Mouse (Mus musculus) cerebellum, postnatal 4 days (tissue): Measurements from ENCODE around the gene Sema4a.

Experiments
- DNase-seq, 2 experiments: peaks; one replicate each; pipeline ENCODE4 v3.0.0; 2022; ENCODE audit warnings: low spot score in 2 of 2, mixed read lengths in 1 of 2

The Sema4a gene

DNA sequence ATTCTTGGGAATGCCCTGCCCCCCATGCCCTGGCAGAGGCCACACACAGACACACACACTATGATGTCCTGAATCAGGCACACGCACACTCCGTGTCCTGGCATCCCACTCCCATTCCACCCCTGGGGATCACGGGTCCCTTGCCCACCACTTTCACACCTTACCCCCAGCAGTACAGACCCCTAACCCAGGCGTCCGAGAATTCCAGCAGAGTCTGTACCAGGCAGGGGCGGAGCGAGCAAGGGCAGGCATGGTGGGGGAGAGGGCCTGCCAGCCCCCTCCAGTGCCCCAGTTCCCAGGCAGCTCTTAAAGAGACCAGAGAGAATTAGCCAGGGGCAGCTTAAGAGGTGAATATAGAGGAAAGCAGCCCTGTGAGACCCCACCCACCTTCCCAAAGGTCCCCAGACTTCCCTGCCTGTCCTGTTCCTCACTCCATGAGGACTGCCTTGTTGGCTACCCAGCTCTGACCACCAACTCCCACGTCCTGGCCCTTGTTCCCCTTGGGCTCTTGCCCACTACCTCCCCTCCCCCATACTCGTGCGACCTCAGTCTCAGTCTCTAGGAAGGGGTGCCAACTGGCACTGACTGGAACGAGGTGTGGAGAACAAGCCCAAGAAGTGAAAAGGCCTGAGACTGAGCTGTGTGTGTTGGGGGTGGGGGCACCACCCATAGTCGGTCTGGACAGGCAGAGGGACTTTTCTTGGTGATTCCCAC is at the start of gene Sema4a:
Sema4a (minus strand) TSS at position 200 of the 714 bp plus-strand sequence.
- no peak for DNase-seq

DNA sequence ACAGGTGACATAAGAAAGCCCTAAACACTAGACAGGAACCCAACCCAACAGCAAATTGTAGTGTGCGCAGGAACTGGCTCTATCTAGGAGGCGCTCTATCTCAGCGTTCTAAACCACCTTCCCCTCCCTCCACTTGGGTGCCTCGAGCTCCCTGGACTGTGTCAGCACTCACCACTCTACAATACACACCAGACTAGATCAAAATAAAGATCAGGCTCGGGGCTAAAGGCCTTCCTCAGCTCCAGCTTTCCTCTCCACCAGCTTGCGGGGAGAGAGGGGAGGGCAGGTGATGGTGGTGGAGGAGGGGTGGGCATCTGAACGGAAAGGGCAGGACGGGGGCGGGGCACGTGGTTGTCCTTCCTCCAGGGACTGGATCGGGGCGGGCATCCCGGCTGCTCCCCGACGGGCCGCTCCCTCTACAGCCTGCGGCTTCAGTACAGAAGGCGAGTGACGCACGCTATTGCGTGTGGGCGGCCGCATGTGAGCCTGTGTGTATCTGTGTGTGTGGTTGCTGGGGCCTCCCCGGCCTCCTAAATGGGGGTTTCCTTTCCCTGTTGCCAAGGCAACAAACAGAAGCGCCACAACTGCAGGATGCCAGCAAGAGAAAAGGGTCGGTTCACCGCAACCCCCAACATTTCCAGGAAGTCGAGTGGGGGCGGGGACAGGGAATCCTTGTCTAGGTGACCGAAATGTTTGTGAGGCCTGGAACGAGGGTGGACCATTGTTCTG is 48.9 kb upstream of the Sema4a start, which contains the start of gene Lmna:
Lmna (minus strand) TSS at position 265 of the 729 bp plus-strand sequence.
- DNase-seq = peak; percentile 85 to 88

DNA sequence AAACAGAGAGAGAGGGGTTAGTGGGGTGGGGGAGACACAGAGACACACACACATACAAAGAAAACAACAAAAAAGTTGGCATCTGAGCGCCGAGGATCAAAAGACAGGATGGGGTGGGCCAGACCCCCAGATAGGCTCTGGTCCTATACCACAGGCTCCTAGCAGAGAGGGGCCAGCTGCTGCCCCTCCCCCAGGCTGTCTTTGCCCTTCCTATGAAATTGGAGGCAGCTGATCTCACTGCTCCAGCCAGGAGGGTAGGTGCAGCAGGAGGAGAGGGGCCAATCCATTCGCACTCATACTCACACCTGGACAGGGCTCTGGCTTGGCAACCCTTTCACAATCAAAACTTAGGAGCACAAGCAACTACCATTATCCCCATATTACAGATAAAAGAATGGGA is 48.3 kb upstream of the Sema4a start:
- DNase-seq = no peak

DNA sequence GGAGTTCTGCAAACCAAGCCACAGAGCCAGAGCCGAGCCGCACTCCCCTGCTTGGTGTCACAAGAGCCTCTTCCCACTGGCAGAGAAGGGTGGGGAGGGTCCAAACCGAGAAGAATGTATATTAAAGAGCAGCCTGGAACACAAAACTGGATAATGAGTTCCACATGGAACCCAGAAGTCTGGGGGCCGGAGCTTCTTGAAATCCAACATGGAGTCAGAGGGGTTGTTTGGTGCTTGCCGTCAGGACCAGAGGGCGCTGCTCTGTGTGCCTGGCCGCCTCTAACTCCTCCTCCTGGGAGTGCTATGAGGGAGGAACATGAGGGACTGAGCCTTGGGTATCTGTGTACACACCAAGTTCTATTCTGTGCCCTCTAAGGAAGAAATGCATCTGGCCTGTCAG is 44.8 kb upstream of the Sema4a start:
- DNase-seq = no peak

DNA sequence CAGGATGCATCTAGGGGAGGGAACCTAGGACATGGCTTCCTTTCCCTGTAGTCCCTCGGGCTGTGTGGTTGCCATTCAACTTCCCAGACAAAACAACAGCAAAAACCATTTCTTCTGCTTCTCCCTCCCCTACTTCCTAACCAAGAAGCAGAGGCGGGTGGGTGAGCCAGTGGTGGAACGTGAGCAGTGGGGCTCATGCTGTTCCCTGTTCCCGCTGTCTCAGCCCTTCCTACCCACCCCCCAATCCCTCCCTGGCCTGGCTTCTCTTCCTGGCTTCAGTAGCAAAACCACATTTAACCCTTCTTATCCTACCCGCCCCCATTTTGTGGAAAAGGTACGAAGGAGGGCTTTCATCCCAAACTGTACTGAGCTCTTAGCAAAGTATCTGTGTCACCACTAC is 44.1 kb upstream of the Sema4a start:
- DNase-seq = no peak

DNA sequence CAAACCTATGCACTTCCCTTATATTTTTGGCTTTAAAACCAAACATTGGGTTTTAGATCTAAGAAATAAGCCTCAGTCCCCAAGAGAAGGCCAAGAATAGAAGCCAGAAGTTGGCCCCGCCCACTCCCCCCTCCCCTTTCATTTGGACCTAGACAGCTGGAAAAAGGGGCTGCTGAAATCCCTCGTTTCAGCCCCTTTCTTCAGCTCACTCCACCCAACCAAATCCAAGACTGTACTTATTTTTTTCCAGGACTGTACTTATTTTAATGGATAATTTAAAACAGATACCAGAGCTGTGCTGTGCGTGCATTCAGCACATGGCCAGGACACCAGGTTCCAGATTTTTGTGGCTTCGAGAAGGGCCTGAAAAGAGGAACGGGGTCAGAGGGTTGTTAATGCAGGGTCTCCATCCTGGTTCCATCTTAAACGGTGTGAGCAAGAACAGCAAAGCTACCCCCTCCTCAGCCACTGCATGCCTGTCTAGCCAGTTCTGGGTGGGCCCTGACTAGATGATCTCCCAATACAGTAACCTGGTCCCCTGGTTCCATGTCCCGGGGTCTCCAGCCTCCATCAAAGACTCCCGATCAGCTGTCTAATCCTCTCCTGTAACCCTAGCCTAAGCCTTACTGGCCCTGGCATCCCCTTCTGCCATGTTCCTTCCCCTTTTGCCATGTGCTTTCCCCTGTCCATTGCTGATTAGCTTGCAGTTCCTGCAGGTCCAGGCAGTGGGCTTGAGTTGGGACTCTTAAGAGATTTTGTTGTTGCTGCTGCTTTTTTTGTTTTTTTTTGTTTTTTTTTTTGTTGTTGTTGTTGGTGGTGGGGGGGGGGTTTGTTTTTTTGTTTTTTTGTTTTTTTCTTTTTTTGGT is 43.1 kb upstream of the Sema4a start:
- DNase-seq = no peak

DNA sequence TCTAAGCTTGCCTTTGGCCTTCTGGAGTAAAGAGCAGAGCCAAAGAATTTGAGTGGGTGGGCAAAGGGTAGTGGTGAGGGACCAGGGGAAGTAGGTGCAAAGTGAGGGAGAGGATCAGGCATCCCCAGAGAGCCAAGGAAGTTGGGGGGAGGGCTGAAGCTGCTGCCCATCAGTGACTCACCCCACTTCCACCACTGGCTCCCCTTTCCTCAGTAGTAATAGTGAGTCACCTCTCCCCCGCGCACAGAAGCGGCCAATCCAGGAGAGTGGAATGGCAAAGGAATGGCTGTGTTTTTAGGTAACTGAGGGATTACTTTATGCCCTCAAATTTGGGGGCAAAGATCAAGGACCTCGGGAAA is 42.5 kb upstream of the Sema4a start:
- DNase-seq = no peak

DNA sequence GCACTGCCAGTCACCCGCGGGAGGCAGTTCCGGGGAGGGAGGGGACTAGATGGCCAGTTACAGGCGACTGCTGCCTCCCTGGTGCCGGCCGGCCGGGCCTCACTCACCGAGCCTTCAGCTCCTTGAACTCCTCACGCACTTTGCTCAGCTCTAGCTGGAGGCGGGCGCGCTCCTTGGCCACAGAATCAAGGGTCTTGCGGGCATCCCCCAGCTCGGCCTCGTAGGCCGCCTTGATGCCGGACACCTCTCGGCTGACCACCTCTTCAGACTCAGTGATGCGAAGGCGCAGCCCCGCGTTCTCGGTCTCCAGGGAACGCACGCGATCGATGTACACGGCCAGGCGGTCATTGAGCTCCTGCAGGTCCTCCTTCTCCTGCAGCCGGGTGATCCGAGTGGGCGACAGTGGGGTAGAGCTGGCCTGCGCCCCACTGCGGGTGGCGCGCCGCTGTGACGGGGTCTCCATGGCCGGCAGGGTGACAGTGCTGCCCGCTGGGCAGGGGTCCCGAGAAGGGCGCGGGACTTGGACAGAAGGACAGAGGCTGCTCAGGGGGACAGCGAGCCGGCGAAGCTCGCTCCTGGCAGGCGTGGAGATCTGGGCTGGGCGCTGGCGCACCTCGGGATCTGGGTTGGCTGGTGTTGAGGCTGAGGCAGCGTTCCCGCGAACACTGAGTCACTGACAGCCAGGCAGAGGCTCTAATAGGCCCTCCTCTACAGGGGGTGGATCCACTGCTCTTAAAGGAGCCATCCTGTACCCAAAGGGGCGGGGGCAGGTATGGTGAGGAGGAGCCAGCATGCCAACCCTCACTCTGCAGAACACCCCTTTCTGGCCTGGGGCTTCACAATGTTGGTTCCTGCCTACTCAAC is 41.9 kb upstream of the Sema4a start:
- DNase-seq = peak; percentile 71 to 75

DNA sequence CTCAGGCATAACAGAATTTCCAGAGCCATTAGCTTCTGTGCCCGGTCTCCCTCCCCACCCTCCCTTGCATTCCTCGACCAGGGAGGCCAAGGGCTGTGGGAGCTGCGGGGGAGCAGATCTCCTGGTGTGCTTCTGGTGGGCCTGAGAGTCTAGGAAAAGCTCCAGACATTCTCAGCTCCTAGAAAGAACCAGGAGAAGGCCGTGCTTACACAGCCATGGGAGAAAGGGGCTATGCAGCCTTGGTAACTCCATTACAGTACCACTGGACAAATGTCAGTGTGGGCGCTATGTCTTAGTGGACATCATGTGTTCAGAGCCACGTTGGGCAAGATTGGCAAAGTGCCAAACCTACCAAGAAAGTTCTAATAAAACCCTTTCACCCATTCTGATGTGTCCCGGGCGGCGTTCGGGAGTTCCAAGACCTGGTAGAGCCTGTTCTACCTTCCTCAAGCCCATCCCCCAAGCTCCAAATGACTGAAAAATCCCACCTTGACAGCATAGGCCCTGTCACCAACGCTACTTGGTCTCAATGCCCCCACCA is 41.1 kb upstream of the Sema4a start:
- no peak for DNase-seq

DNA sequence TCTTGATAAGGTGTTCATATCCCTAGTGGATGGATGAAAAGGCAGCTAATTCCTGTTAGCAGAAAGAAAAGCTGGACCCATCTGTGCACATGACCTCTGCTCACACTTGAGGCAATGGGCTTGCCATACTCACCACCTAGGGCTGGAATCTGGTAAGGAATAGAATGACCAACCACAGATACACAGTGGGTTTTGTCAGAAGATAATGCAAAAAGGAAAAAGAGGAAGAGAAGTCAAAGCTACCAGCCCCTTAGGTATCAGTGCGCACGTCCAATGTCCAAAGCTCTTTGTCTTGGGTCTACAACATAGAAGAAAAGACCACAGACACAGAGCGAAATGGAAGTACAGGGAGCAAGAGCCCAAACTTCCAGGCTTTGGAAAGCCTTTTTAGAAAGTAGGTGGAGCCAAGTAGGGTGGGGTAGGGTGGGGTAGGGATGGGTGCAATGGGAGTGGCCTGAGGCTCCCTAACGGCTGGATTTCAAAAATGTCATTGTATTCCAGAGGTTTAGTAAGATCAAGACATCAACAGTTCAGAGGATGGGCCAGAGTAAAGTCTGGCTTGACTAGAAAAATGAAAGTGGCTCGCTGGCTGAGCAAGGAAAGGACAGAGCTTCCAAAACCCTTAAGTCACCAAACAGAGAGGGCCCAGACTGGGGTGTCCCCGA is 40.5 kb upstream of the Sema4a start:
- no peak for DNase-seq

DNA sequence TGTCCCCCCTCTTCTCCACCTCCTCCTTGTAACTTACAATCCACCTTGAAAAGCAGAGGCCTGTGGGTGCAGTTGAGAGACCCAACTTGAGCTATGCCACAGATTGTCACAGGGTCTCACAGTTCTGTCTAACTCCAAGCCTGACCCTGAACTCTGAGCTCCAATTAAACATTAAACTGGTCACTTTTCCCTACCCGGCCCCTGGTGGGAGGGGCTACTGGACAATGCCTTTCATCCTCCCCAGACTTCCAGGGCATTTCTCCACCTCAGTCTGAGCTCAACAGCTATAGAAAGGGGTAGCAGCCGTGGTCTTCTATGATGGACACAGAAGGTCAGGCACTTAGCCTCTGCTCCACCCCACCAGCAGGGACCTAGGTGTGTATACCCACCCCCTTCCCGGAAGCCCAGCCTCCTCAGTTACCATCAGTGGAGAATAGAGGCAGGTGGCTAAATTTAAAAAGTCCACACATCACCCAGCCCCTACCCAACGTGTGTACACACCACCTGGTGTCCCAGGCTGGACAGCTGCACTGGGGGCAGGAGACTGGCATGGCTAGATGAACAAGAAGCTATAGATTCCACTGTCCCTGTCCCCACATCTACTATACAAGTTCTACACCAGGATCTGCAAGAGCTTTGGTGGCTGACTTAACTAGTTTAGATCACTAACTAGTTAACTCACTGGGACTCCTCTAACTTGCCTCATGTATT is 39.8 kb upstream of the Sema4a start:
- DNase-seq = no peak

DNA sequence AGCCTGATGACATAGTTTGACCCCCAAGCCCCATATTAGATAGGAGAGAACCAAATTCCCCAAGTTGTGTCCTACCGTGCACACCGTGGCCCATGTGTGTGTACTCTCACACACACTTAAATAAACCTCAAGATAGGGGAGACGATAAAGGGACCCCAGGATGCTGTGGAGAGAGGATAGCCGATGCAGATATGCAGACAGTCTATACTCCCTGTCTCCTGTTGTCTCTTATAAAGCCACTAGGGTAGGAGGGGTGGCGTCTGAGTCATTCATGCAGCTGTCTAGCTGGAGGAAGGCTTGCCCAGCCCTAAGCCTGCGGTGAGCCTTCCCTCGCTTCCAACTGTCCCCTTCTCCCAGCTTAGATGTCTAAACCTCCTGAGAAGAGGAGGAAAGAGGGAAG is 39.1 kb upstream of the Sema4a start:
- DNase-seq = no peak

DNA sequence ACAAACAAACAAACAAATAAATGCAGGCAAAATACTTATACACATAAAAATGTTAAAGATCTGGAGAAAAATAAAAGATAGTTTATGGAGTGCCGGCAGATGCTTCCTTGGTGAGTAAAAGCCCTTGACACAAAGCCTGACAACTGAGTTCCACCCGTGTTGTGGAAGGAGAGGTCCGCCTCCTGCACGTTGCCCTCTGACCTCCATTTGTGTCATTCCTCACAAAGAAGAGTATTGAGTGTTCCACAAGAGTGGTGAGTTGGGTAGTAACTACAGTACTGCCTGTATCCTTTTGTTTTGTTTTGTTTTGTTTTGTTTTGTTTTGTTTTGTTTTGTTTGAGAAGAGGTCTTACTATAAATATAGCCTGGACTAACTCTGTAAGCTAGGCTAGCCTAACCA is 38.6 kb upstream of the Sema4a start:
- DNase-seq = no peak

DNA sequence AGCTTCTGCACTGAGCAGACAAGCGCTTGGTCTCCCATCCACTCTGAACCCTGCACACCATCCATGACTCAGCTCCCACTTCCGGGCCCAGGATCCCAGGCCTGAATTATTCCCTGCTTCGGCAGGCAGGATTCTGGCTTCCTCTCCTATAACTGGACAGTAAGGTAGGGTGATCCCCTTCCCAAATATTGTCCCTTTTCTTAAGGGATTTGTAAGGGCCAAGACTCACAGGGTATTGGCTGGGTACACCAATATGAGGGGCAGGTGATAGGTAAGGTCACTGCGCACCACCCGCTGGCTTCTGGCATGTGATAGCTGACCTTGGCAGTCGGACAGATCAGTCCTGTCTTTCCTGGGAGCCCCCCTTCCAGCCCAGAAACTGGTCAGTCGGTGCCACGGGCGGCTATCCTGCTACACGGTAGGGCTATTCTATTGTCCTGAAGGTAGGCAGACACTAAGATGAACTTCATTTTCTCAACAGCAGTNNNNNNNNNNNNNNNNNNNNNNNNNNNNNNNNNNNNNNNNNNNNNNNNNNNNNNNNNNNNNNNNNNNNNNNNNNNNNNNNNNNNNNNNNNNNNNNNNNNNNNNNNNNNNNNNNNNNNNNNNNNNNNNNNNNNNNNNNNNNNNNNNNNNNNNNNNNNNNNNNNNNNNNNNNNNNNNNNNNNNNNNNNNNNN is 34.9 kb upstream of the Sema4a start:
- no peak for DNase-seq

DNA sequence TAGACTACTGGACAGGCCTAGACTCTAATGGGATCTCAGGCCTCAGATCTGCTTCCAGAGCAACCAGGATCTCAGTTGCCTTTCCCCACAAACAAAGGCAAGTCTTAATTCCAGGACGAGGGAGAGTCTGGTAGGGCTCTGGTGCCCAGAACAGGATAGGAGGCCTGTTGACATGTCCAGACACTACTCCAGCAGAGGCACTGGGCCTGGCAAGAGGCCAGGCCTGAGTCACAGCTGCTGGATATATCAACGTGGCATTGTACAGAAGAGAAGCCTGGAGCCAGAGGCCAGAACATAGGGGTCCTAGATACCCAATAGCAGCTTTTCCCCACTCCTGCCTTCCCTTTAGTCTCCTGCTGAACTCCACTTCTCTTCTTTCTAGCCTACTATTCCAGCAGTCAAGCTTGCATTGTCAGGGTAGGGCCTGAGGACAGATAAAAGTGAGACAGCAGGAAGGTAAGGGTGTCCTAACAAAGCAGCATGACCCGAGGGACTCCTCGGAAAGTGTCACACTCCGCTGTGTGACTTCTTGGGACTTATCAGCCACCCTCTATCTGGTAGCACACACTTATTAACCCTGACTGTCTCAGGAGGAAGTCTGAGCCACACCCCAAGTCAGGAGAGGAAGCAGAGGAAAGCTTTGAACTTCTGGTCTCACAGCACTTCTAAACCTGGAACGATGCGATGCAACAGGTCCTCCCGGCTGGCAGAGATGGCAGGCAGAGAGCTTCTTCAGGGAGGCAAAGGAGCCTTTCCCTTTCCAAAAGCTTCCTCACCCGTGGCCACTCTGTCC is 34.0 kb upstream of the Sema4a start:
- no peak for DNase-seq

DNA sequence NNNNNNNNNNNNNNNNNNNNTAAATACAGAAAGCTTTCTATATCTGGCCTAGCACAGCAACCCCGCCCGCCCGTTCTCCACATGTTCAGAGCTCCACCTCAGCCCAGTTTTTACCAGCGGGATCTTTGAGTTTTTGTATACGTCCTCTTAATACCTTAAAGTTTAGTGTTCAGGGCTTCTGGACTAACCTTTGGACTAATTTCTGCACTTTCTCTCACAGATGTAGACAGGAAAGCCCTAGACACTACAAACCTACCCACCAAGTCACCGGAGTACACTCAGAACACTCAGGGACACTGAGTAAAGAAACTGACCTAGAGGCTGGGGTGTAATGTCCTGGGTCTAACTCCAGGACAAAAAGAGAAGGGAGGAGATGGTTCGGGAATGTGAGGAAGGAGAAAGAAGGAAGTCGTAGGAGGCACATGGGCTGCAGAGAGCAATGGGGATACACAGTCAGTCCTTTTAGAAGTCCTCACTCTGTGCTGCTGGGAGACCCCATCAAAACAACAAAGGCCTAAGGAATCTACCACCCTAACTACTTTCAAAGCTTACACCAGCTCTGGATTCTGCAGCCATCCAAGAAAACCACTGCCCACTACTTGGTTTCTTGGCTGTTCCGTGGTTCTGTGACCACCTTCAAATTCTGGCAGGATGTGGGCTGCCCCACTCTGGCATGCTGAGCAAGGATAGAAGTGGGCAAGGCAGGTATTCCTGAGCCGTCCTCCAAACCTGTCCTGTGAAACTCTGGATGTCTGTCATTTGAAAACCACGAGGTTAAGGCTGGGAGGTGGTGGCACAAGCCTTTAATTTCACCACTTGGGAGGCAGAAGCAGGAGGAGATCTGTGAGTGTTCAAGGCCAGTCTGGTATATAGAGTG is 33.0 kb upstream of the Sema4a start:
- no peak for DNase-seq

DNA sequence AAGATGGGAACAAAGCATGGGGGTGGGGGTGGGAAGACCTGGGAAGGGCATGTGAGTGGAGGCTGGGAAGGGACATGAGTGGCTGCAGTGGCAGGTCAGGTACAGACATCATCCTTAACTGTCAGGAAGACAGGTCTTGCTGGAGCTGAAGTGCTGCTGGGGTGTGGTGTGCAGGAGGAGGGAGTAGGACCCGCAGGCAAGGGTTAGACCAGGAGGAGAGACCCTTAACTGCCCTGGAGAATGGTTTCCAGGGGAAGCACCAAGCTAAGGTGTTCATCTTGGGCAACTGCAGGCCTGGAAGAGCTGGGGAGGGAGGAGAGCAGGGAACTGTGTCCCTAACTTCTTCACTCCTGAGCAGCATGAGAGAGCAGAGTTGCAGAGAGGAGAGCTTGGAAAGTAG is 26.4 kb upstream of the Sema4a start:
- no peak for DNase-seq

DNA sequence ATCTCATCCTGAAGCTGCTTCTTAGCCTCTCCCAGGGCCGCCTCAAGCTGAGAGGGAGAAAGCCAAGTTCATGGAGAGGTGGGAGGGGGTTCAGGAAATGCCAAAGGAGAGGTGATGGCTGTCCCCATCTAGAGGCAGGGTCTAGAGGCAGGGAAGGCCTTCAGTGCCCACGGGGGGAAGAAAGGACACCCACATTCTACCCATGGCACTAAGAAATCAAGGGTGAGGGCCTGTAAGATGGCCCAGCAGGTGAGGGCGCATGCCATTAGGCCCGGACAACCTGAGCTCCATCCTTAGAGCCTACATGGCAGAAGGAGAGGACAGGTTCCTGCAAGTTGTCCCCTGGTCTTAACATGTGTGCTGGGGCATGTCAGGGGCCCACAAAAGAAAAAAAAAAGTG is 25.9 kb upstream of the Sema4a start:
- no peak for DNase-seq
